Mouse (Mus musculus): ENCODE data around the gene Stx12. TPM values are rescaled to one million over a fixed set of nuclear protein-coding genes. Genes with fewer than 3 reads are reported as not detected.

Gene Stx12
- total RNA-seq, 2 experiments from 2014 or later = 52.0 to 53.2 TPM

Other genes starting within 250 kb of the Stx12 start
- 10 to 100 TPM; 22.5 to 24.9 TPM for gene Eya3, start 245.5 kb downstream of the Stx12 start, total RNA-seq (2021)
- gene Xkr8, start 152.0 kb downstream of the Stx12 start, total RNA-seq (2021) = 1 to 10 TPM; 3.5 to 3.8 TPM
- 1 to 10 TPM; 1.2 to 1.3 TPM for gene Smpdl3b, start 127.3 kb downstream of the Stx12 start, total RNA-seq (2021)
- gene Rpa2, start 116.2 kb downstream of the Stx12 start, total RNA-seq (2021) = 10 to 100 TPM; 17.6 to 23.2 TPM
- 1 to 10 TPM; 3.5 to 5.6 TPM for gene Themis2, start 88.1 kb downstream of the Stx12 start, total RNA-seq (2021)
- gene Ppp1r8, start 41.3 kb downstream of the Stx12 start, total RNA-seq (2021) = 10 to 100 TPM; 41.6 to 44.6 TPM
- gene Fam76a, start 38.0 kb upstream of the Stx12 start, total RNA-seq (2021) = 10 to 100 TPM; 36.9 to 37.0 TPM
- gene Fgr, start 89.6 kb upstream of the Stx12 start, total RNA-seq (2021) = 1 to 10 TPM; 1.3 to 1.6 TPM
- gene Ahdc1, start 126.8 kb upstream of the Stx12 start, total RNA-seq (2021) = 10 to 100 TPM; 50.8 to 74.3 TPM
- 100 to 1,000 TPM; 122 to 123 TPM for gene Wasf2, start 246.0 kb upstream of the Stx12 start, total RNA-seq (2021)